Mouse (Mus musculus): ENCODE measurements around the gene Irgm1. TPM values are rescaled to one million over a fixed set of nuclear protein-coding genes. Genes with fewer than 3 reads are reported as not detected.
"Not testable (repeated sequence)": the region's sequence is repeated elsewhere in the genome, so short reads cannot be mapped to it uniquely, and the experiment has no call there.

Irgm1 gene
- polyA plus RNA-seq, 2 experiments from 2014 or later: 189 to 229 TPM

DNA sequence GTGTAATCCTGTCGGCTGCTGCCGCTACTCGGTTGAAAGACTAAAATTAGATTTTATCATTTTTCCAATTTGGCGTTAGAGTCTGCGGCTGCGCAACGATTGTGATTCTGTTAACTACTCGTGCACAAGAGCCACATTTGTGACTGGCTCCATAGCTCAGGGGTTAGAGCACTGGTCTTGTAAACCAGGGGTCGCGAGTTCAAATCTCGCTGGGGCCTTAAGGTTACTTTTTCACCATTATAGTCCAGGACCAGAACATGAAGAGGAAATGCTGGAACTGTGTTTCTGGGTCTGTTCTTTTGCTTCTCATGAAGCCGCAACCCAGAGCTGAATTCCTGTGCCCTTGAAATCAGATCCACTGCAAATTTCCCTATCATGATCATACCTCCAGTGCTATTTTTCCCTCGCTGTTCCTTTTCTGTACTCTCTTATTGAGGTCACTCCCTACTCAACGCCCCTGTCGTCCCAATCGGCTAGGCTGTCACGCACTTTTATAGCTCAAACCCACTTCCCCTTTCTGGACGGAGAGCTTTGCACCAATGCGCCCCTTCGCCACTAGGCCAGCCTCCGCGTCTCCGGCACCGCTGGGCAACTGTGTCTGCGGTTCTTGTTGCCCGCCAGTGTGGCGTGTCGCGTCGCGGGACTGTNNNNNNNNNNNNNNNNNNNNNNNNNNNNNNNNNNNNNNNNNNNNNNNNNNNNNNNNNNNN is 17.9 kb downstream of the Irgm1 start:
- peak; percentile 53 for ATAC-seq

DNA sequence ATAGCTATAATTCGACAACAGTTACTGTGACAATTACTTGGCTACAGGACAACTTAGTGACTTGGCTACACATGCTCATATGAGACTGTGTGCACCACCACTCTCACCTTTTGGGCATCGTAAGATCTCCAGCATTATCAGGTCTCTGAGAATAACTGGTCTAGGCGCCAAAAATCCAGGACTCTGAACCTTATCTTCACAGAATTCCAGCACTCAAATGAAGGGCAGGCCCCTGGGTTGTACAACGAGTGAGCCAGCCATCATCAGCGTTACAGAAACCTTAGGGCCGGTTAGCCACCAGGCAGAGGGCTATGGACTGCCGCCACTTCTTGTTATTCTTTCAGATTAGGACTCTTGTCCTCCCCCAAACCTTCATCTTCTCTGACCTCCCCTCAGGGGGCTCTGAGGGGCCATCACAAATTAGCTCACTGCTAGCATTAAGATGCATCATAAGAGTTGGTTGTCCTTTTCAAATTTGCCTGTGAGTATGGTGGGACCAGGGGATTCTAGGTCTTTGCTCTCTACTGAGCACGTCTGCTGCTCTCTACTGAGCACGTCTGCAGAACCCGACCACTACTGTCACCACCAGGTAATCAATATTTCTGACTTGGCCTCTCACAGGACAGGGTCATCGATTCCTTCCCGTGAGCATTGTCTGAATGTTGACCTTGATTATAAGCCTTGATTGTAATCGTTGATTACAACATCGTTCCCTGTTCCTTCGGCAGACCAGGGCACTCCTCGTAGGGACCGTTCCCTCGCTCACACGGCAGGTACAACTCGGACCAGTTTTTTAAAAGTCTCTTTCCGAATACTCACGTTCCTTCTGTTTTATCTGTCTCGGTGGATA is 18.6 kb downstream of the Irgm1 start:
- peak; percentile 0 for ATAC-seq

DNA sequence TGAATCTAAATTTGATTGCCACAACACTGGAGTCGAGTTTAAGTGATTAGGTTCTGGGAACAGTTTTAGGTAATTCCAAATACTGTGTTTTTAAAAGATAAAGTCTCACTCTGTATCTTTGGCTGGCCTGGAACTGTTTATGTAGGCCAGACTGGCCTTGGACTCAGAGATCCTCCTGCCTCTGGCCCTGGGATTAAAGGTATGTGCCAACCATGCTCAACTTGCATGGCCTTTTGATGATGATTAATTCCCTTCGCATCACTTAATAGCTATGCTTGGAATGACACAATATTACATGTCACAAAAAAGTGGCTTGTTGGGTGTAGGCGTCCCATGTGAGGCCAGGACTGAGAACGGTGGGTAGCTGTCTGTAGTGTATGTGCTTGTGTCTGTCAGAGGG is 19.3 kb downstream of the Irgm1 start:
- ATAC-seq: no peak

DNA sequence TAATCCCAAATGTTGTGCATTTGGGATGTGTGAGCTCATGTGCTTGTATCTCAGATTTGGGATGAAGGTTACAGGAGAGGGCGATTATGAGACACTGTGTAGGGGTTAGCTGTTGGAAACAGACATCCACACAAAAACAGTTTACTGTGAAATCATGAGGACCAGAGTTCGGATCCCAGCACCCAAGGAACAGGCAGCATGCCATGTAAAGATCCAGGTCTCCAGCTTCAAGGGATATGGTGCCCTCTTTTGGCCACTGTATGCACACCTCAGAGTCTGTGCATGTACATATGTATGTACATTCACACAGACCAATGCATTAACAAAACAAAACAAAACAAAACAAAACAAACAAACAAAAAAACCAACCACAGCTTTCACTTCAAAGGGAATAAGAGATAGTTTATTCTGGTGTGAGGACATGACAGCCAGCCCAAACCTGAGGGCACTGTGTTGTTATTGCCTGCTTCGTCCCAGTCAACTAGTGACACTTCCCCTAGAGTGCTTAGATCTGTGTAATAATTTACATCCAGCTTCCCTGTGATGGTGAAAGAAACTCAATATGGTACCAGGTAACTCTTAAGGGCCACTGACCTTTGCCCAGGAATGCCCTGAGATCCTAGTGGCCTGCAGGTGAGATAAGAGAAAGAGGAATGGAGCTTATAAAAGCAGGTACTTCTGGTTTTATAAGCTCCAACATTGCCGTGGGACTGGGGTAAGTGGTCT is 20.1 kb downstream of the Irgm1 start:
- no peak for ATAC-seq

DNA sequence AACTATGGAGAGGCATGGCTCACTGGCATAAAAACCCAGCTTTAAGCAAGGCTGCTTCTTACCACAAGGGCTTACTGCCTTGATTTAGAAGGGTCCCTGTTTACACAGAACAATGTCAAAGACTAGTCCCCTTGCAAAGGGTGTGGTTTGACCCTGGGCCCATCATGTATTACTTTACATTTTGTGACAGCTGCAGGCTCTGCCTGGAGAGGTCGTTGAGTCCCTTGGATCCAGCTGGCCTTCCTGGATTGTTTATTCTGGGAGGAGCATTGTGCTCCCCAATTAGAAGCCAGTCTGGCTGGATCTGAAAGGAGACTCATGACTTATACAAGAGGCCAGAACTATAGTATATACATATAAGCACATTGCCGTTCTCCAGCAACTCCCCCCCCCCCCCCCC is 21.2 kb downstream of the Irgm1 start:
- ATAC-seq: no peak

DNA sequence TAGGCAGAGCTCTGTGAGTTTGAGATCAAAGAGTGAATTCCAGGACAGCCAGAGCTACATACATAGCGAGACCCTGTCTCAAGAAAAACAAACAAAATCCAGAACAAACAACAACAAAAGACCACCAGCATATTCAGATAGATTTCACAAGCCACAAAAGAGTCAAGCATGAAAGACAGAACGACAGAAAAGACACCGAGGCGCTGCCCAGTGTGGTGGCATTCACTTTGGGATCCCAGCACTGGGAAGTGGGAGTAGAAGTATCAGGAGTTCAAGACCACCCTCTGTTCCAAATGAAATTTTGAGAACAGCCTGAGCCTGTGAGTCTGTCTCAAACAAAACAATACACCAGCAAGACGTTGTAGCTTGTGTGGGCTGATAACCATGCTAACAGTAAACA is 24.6 kb downstream of the Irgm1 start:
- ATAC-seq: no peak

DNA sequence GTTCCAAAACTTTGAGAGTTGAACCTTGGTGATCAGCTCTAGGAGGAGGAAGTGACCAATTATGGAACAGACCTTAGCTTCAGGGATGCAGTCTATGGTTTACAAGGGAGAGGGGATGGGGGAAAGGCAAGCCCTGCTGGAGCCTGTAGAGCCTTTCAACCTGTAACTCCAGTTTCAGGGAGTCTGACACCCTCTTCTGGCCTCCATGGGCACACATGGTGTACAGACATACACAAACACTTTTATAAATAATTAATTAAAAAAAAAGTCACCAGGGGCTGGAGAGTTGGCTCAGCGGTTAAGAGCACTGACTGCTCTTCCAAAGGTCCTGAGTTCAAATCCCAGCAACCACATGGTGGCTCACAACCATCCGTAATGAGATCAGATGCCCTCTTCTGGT is 25.1 kb downstream of the Irgm1 start:
- not testable (repeated sequence) for ATAC-seq

DNA sequence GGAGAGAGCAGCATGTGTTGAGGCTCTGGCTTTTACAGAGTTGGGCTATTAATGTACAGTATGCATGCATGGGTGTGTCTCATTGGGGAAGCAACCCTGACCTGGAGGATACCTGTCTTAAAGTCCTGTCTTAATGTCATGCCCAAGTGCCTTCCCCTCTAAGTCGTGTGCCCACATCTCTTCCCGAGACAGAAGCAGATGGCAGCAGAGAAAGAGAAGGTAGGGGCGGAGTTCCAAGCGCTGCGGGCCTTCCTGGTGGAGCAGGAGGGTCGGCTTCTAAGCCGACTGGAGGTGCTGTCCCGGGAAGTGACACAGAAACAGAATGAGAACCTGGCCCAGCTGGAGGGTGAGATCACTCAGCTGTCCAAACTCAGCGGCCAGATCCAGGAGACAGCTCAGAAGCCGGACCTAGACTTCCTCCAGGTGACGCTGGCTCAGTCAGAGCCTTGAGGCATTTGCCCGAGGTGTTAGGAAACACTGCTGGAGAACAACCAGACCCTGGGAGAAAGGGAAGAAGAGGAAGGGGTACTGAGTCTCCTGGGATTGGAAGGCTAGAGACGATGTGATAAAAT is 26.2 kb downstream of the Irgm1 start:
- no peak for ATAC-seq

DNA sequence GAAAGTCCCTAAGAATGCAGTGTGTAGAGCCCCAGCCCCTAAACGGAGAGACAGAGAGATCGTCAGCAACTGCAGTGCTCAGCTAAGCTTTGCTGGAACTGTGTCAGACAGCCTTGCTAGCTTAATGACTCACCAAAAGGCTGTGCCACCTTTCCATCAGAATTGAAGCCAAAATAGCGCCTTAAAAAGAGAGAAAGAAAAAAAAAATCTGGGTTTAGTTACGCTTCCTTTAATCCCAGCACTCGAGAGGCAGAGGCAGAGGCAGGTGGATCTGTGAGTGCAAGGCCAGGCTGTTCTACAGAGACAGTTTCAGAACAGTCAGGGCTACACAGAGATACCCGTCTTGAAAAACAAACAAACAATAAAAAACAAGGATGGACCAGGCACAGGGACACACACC is 27.2 kb downstream of the Irgm1 start:
- no peak for ATAC-seq

DNA sequence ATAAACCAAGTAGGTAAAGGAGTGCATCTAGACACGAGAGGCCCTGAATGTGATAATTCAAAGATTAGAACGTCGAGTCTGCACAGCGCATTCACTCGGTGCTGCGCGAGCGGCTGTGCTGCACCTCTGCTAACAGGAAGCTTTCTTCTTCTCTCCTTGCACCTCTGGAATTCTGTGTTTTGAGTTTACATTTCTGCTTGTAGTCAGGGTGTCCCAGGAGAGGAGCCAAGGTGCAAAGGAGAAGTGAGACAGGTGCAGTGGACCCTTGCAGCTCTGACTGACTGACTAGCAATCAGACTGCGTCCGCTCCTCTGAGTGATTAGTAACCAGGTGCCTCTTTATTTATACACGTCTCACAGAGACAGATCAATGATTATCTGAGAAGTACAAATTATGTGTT is 28.3 kb downstream of the Irgm1 start:
- no peak for ATAC-seq

DNA sequence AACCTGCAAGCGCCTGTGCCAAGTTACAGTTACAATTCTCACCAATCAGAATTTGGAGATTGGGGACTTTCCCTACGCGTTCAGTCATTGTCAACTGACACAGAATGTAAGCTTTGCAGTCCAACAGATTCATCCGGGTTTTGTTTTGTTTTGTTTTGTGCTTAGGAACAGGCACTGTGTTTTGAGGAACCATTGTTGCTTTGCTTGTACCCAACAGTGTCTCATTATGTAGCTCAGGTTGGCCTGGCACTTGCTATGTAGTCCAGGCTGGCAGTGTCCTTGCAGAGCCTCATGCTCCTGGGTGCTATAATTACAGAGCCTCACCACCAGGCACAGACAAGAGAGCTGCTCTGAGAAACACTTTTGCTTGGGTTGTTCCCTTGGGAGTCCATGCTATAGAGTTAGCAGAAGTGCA is 29.1 kb downstream of the Irgm1 start:
- ATAC-seq: peak; percentile 32

DNA sequence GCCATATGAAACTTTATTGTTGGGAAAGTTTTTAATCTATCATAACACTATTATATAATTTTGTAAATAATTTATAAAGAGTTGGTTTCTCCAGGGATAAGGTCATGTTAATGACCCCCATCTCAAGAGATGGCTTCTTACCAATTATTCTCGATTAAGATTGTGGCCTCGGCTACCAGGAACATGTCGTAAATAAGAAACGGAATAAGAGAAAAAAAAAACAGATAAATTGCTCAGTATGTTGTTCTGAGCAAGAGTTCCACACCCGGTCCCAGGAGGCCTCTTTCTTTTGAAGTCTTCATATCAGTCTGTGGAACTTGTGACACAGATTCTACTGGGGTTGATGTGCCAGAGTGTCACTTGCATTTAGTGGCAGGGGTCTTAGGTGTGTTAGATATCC is 30.3 kb downstream of the Irgm1 start:
- ATAC-seq: no peak

DNA sequence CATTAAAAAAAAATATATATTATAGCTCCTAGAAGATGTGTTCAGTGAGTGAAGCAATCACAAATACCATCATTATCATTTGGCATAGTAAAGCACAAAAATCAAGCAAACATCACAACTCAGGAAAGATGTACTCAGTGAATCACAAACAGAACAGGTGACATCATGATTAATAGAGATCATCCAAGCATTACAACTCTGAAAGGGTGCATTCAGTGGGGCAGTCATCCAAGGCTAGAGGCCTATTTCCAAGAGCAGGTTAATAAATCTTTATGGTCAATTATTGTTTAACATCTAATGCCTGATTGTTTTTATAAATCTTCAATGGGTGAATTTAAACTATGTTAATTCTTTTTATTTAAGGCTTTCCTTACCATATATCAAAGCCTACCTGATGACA is 30.7 kb downstream of the Irgm1 start:
- ATAC-seq: no peak

DNA sequence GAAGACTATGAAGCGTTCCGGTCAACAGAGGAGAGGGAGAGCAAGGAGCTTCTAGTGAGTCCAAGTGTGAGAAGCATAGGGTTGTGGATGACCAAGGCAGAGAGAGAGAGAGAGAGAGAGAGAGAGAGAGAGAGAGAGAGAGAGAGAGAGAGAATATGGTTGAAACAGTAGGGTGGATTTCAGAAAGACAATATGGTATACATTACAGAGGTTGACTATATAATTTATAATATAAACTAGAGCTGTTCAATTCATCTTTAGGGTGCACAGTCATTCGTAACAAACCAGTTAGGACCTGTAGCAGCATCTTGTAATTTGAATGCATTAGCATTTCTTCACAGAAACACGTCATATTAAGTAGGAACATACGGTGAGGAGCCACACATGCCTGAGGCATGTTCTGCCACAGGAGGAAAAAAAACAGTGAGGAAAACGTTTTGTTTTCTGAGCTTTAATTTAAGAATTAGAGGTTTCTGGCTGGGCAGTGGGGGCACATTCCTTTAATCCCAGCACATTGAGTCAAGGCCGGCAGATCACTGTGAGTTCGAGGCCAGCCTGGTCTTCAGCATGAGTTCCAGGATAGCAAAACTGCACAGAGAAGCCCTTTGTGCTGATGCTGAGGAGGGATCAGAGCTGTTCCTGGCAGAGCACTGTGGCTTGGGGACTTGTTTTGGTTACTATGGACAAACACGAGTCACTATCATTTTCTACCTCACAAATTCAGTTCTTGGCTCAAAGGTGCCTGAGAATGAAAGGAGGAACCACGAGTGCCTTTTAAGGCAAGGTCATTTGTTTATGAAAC is 32.4 kb downstream of the Irgm1 start:
- no peak for ATAC-seq

DNA sequence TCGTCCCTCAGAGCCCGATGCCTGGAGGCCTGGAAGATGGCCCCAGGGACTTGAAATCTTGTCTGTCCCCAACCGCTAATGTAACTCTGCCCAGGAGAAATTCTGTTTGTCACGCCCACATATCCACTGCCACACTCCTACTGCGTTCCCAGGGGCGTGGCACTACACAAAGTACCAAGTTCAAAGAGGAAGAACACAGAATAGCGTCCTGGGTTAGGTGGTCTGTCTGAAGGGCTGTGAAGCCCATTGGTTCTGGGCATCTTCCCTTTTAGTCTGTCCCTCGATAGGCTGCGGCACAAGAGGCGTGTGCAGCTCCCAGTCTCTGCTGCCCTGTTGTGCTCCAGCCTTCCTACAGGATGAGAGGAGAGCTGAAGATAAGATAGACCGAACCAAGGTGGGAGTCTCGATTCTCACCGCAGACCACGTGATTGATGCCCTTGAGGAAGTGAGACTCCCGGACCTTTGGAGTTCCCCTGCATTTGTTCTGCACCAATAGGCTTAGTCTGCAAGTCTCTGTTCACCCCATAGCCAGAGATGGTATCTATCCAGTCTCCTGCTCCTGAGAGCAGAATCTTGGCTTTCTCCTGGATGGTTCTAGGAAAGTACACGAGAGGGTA is 33.2 kb downstream of the Irgm1 start:
- ATAC-seq: peak; percentile 19

DNA sequence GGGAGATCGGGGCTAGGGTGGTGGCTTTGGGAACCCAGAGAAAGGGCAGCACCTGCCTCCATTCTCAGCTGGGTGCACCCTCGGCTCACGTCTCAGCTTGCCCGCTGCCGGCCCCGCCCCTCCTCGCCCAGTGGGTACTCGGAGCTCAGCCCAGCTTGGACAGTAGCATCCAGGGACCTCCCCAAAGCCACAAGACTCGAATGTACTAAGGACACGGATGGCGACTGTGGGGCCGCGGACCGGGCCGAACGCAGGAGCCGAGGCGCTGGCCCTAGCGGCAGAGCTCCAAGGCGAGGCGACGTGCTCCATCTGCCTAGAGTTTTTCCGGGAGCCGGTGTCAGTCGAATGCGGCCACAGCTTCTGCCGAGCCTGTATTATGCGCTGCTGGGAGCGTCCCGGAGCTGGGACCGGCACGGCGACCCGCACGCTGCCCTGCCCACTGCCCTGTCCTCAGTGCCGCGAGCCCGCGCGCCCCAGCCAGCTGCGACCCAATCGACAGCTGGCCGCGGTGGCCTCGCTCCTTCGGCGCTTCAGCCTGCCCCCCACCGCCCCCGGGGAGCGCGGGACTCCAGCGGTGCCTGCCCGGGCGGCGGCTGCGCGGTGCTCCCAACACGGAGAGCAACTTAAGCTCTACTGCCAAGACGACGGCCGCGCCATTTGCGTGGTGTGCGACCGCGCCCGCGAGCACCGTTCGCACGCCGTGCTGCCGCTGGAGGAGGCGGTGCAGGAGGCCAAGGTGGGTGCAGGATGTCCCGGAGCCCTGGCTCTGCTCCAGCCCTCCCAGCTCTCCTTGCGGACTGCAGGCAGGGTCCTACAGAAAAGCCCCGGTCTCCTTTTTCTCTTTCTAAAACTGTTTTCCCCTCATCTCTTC is 33.9 kb downstream of the Irgm1 start:
- peak; percentile 40 for ATAC-seq

DNA sequence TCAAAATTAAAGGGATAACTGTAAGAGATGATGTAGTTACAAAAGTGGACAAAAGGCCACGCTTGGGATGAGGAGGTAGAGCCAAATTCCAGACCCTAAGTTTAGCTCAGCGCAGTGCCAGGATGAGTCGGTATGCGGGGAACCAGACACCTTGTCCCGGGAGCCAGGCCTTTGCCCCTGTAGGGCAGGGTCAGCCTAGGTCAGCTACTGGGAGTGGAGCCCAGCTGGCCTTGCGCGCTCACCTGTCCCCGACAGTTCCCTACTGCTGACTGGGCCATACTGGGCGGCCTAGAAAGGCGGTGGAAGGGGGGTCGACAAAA is 34.5 kb downstream of the Irgm1 start:
- no peak for ATAC-seq

DNA sequence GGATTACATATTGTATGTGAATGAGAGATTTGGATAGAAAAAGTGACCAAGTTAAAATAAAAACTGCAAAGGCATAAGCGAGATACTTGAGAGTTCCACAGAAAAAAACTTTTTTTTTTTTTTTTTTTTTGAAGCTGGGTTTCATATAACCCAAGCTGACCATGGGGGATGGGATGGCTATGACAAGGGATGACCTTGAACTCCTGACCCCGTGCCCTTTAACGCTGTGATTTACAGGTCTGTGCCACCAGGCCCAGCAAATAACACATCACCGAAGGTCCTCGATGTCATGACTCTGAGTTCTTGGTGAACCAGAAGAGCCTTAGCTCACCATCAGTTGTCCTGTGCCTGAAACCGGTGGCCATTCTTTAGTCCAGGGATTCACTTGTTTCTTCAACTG is 35.6 kb downstream of the Irgm1 start:
- no peak for ATAC-seq

DNA sequence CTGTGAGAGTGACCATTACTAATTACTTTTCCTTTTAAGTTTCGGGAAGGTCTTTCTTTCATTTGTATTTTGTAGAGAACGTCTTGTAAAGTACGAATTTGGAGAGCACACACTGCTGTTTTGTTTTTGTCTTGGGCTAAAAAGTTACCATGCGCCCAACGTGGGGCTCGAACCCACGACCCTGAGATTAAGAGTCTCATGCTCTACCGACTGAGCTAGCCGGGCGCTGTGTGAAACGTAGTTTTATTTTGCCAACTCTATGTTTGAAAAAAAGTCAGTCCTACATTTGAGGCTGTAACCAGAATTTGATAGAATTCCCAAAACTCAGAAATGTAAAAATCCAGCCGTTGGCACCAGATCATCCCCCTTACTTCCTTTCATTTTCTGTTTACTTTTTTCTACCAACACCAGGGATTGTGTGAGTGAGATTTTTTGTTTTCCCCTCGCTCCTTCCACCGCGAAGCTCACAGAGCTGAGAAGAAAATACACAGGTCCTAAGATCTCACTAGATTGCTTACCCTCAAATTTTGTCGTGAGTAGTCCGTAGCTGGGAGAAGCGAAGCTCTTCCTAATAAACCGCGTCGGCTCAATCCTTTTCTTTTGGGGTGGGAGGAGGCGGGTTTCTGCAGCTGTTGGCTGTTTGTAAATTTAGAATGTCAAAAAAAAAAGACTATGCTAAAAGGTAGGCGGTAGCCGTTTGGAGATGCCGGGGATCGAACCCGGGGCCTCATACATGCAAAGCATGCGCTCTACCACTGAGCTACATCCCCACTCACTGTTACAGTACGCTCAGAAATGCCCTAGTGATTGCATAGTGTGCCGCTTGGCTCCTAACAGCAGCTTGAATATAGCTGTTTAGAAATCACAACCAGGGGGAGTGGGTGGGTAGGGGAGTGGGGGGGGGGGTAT is 37.5 kb downstream of the Irgm1 start:
- peak; percentile 73 for ATAC-seq

All from CD4-positive, CD25-positive, alpha-beta regulatory T cell, adult 4 months (primary cell).